Mouse (Mus musculus): Measurements from ENCODE around the gene Atp1b2. TPM values are rescaled to one million over a fixed set of nuclear protein-coding genes. Genes with fewer than 3 reads are reported as not detected.

Atp1b2 gene
- total RNA-seq, 1 experiment from 2014 or later, result 26.2 TPM

DNA sequence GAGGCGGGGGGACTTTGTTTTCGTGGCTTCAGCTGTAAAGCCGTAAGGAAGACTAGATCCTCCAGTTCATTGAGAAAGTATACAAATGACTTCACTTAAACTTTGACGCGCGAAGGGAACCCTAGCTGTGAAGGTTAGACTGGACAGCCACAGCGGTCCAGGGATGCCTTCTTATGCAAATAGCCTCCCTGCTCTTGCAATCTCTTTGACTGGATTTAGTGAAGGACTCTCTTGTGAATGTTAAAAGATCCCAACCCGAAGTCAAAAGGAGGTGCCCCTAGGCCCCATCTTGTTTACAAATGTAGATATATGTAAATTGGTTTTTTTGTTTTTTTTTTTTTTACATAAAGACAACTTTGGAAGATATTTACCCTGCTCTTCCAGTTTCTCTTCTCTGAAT is 23.9 kb downstream of the Atp1b2 start:
- ATAC-seq (replicated peaks; ENCODE audit: low read depth, poor library complexity, severe bottlenecking), result no peak

DNA sequence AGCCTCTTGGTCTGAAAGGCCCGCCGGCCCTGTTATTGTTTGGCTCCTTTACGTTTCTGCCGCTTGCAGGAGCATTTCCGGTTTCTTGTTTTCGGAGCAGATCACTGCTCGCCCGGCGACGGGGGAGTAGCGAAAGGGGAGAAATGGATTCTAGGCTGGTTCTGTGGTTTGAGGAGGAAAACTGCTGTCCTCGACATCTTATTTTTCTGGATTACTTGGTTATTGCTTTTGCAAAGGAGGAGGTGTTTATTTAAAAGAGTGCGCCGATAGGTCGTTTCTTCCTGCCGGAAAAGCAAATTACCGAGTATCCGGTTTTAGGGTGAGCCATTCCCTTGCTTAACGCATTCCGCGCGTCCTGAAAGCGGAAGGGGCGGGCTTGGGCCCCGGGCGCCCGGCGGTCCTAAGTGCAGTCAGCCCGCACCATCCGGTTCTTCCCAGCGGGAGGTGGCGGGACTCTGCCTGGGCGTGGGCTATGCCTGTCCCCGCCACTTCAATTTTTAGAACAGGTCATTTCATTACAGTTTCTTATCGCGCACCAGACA is 24.5 kb downstream of the Atp1b2 start:
- ATAC-seq (replicated peaks; ENCODE audit: low read depth, poor library complexity, severe bottlenecking), result peak; percentile 50

- no peak for ATAC-seq (replicated peaks; ENCODE audit: low read depth, poor library complexity, severe bottlenecking)
Measured at GRCm38 (mm10) chr11:69580572-69581146, 25.1 kb downstream of the Atp1b2 start.

DNA sequence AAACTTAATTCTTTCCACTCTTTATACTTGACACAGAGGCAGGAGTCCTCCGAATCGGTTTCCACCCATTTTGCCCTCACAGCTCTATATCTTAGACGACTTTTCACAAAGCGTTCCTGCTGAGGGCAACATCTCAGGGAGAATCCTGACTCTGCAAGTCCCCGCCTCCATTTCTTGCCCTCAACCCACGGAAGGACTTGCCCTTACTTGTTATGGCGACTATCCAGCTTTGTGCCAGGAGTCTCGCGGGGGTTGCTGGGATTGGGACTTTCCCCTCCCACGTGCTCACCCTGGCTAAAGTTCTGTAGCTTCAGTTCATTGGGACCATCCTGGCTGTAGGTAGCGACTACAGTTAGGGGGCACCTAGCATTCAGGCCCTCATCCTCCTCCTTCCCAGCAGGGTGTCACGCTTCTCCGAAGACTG is 25.6 kb downstream of the Atp1b2 start, which contains the start of the genes Wrap53 and Trp53:
TSS of gene Wrap53 (minus strand) at position 165 of the 424 bp plus-strand sequence.
TSS of gene Trp53 (plus strand) at position 269 of the 424 bp plus-strand sequence.
- peak; percentile 55 for ATAC-seq (replicated peaks; ENCODE audit: low read depth, poor library complexity, severe bottlenecking)

- ATAC-seq (replicated peaks; ENCODE audit: low read depth, poor library complexity, severe bottlenecking), result peak; percentile 75
Measured at GRCm38 (mm10) chr11:69579128-69580017, 26.4 kb downstream of the Atp1b2 start.

GRCm38 (mm10) chr11:69578301-69578700 is 27.4 kb downstream of the Atp1b2 start:
- no peak for ATAC-seq (replicated peaks; ENCODE audit: low read depth, poor library complexity, severe bottlenecking)

- no peak for ATAC-seq (replicated peaks; ENCODE audit: low read depth, poor library complexity, severe bottlenecking)
Measured at GRCm38 (mm10) chr11:69576307-69576706, 29.4 kb downstream of the Atp1b2 start.

GRCm38 (mm10) chr11:69575220-69575619 is 30.5 kb downstream of the Atp1b2 start:
- ATAC-seq (replicated peaks; ENCODE audit: low read depth, poor library complexity, severe bottlenecking), result no peak; the same call in 1 of the 2 replicates

GRCm38 (mm10) chr11:69565131-69565530 is 40.6 kb downstream of the Atp1b2 start:
- ATAC-seq (replicated peaks; ENCODE audit: low read depth, poor library complexity, severe bottlenecking), result no peak

DNA sequence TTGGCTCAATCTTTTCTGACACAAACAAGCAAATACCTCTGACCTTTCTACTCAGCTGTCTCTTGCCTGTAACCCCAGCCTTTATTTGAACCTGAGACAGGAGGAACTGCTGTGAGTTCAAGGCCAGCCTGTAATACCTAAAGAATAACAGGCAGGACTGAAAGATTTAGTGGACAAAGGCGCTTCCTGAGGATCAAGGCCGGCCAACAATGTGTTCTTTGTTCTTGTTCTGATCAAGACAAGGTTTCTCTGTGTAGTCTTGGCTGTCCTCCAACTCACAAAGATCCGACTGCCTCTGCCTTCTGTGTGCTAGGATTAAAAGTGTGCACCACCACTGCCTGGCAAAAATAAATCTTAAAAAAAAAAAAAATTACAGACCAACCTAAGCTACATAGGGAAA is 41.4 kb downstream of the Atp1b2 start:
- ATAC-seq (replicated peaks; ENCODE audit: low read depth, poor library complexity, severe bottlenecking), result no peak

- ATAC-seq (replicated peaks; ENCODE audit: low read depth, poor library complexity, severe bottlenecking), result no peak
Measured at GRCm38 (mm10) chr11:69563373-69563772, 42.4 kb downstream of the Atp1b2 start.

- no peak for ATAC-seq (replicated peaks; ENCODE audit: low read depth, poor library complexity, severe bottlenecking)
Measured at GRCm38 (mm10) chr11:69560896-69561854, 44.6 kb downstream of the Atp1b2 start.

GRCm38 (mm10) chr11:69559851-69560765 is 45.6 kb downstream of the Atp1b2 start, which contains the start of gene Efnb3:
Gene Efnb3 (minus strand): TSS chr11:69560205.
- ATAC-seq (replicated peaks; ENCODE audit: low read depth, poor library complexity, severe bottlenecking), result 0 out of 2 replicates have a peak, but pooled peaks have one; percentile 10

DNA sequence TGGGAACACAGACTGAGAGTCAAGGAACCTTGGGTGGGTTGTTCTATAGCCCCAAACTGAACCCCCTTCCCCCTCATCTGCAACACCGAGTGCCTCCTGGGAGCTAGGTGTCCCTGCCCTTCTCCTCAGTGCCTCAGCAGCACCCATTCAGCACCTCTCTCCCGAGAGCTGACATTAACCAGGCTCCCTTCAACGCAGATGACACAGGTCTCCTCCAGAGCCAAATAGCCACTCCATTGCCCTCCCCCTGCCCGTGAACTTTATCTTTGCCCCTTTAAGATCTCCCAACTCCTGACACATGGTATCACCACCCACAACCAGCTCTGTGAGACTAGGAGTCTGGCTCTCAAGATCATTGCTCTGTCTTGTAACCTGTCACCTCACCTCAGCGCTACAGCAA is 46.6 kb downstream of the Atp1b2 start:
- no peak for ATAC-seq (replicated peaks; ENCODE audit: low read depth, poor library complexity, severe bottlenecking)

GRCm38 (mm10) chr11:69558756-69559155 is 47.0 kb downstream of the Atp1b2 start:
- peak; percentile 48 for ATAC-seq (replicated peaks; ENCODE audit: low read depth, poor library complexity, severe bottlenecking)

DNA sequence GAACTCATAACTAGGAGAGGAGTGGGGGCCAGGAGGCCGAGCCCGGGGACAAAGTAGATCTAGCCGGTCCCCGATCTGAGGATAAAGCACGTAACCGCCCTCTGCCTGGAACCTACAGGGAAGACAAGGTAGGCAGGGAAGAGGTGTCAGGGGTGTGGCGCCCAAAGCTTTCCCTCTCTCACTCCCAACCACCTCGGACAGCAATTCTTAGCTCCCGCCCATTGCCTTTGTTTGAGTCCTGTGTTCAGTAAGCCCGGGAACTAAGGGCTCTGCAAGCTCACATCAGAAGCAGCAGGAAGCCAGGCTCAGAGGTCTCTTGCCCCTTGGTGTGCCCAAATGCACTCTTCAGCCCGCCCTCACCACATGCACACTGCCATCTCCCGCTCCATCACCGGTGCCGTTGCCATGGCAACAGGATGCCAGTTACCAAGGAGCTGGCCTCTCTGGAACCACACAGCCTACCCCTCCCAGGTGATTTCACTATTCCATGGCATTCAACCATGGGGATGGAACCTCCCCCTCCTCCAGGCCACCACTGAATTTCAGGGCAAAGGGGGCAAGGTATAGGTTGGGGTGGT is 48.3 kb downstream of the Atp1b2 start:
- no peak for ATAC-seq (replicated peaks; ENCODE audit: low read depth, poor library complexity, severe bottlenecking)

- no peak for ATAC-seq (replicated peaks; ENCODE audit: low read depth, poor library complexity, severe bottlenecking)
Measured at GRCm38 (mm10) chr11:69554539-69555140, 51.1 kb downstream of the Atp1b2 start.

- no peak for ATAC-seq (replicated peaks; ENCODE audit: low read depth, poor library complexity, severe bottlenecking)
Measured at GRCm38 (mm10) chr11:69553341-69553721, 52.4 kb downstream of the Atp1b2 start.

All from common myeloid progenitor, adult 5-6 weeks (primary cell).